Mouse (Mus musculus): Measurements from ENCODE around the gene Alk. TPM values are rescaled to one million over a fixed set of nuclear protein-coding genes. Genes with fewer than 3 reads are reported as not detected.

The Alk gene
- total and polyA plus RNA-seq, 2 experiments: not detected

- no peaks in the 10 kb centered on the region for H3K27me3 ChIP-seq (ENCODE audit: control insufficient read depth, insufficient read depth, low read length)
- H3K4me3 ChIP-seq (ENCODE audit: insufficient read depth, low read depth, low read length): no peak overlapping the region
- no peaks in the 10 kb centered on the region for H3K36me3 ChIP-seq (ENCODE audit: control insufficient read depth, insufficient read depth, low read length)
- H3K79me2 ChIP-seq (ENCODE audit: control insufficient read depth, insufficient read depth, low read length): no peaks in the 10 kb centered on the region
- TF ChIP-seq CTCF (IDR thresholded peaks at IDR 0.05; ENCODE audit: low read depth, low read length) (no peak), POLR2A (IDR thresholded peaks at IDR 0.05; ENCODE audit: extremely low read depth, insufficient read depth, low read length) (no peak)
- H3K27ac ChIP-seq (replicated peaks; ENCODE audit: insufficient read depth, low read depth, low read length): no peak overlapping the region
- DNase-seq (ENCODE audit: extremely low read depth, low read depth, low spot score): no peak
- H3K4me1 ChIP-seq (ENCODE audit: control insufficient read depth, insufficient read depth, low read length): no peaks in the 10 kb centered on the region
- no peak overlapping the region for H3K9ac ChIP-seq (ENCODE audit: low read depth, low read length)
- WGBS: 78% methylated on average over 5 of the region's 5 CpGs
These were observed 335.9 kb downstream of the Alk start for GRCm38 (mm10) chr17:72268529-72268928.

- WGBS: 88% methylated on average over 9 of the region's 9 CpGs
- Histone ChIP-seq H3K27me3 (ENCODE audit: control insufficient read depth, insufficient read depth, low read length) (no peaks in the 10 kb centered on the region), H3K36me3 (ENCODE audit: control insufficient read depth, insufficient read depth, low read length) (no peaks in the 10 kb centered on the region), H3K4me3 (ENCODE audit: insufficient read depth, low read depth, low read length) (no peak overlapping the region), H3K9ac (ENCODE audit: low read depth, low read length) (no peak overlapping the region), H3K27ac (replicated peaks; ENCODE audit: insufficient read depth, low read depth, low read length) (no peak overlapping the region), H3K4me1 (ENCODE audit: control insufficient read depth, insufficient read depth, low read length) (no peaks in the 10 kb centered on the region), H3K79me2 (ENCODE audit: control insufficient read depth, insufficient read depth, low read length) (no peaks in the 10 kb centered on the region)
- DNase-seq (ENCODE audit: extremely low read depth, low read depth, low spot score): no peak
- TF ChIP-seq CTCF (IDR thresholded peaks at IDR 0.05; ENCODE audit: low read depth, low read length) (no peak), POLR2A (IDR thresholded peaks at IDR 0.05; ENCODE audit: extremely low read depth, insufficient read depth, low read length) (no peak)
These were observed 339.0 kb downstream of the Alk start for GRCm38 (mm10) chr17:72265171-72266022.

- Histone ChIP-seq H3K4me1 (ENCODE audit: control insufficient read depth, insufficient read depth, low read length) (no peaks in the 10 kb centered on the region), H3K9ac (ENCODE audit: low read depth, low read length) (no peak overlapping the region), H3K36me3 (ENCODE audit: control insufficient read depth, insufficient read depth, low read length) (no peaks in the 10 kb centered on the region), H3K4me3 (ENCODE audit: insufficient read depth, low read depth, low read length) (no peak overlapping the region), H3K27me3 (ENCODE audit: control insufficient read depth, insufficient read depth, low read length) (no peaks in the 10 kb centered on the region), H3K79me2 (ENCODE audit: control insufficient read depth, insufficient read depth, low read length) (no peaks in the 10 kb centered on the region), H3K27ac (replicated peaks; ENCODE audit: insufficient read depth, low read depth, low read length) (no peak overlapping the region)
- WGBS: 76% methylated on average over 5 of the region's 5 CpGs
- no peak for TF ChIP-seq CTCF (IDR thresholded peaks at IDR 0.05; ENCODE audit: low read depth, low read length)
- no peak for TF ChIP-seq POLR2A (IDR thresholded peaks at IDR 0.05; ENCODE audit: extremely low read depth, insufficient read depth, low read length)
- DNase-seq (ENCODE audit: extremely low read depth, low read depth, low spot score): no peak
These were observed 351.0 kb downstream of the Alk start for GRCm38 (mm10) chr17:72253411-72253810.

GRCm38 (mm10) chr17:72251554-72251953, 352.9 kb downstream of the Alk start:
- 77% methylated on average over 4 of the region's 4 CpGs for WGBS
- Histone ChIP-seq H3K27me3 (ENCODE audit: control insufficient read depth, insufficient read depth, low read length) (no peaks in the 10 kb centered on the region), H3K9ac (ENCODE audit: low read depth, low read length) (no peak overlapping the region), H3K27ac (replicated peaks; ENCODE audit: insufficient read depth, low read depth, low read length) (no peak overlapping the region), H3K4me3 (ENCODE audit: insufficient read depth, low read depth, low read length) (no peak overlapping the region), H3K36me3 (ENCODE audit: control insufficient read depth, insufficient read depth, low read length) (no peaks in the 10 kb centered on the region), H3K79me2 (ENCODE audit: control insufficient read depth, insufficient read depth, low read length) (no peaks in the 10 kb centered on the region), H3K4me1 (ENCODE audit: control insufficient read depth, insufficient read depth, low read length) (no peaks in the 10 kb centered on the region)
- no peak for DNase-seq (ENCODE audit: extremely low read depth, low read depth, low spot score)
- no peak for TF ChIP-seq CTCF (IDR thresholded peaks at IDR 0.05; ENCODE audit: low read depth, low read length)
- no peak for TF ChIP-seq POLR2A (IDR thresholded peaks at IDR 0.05; ENCODE audit: extremely low read depth, insufficient read depth, low read length)

GRCm38 (mm10) chr17:72250482-72251405, 353.7 kb downstream of the Alk start:
- DNase-seq (ENCODE audit: extremely low read depth, low read depth, low spot score): no peak
- Histone ChIP-seq H3K36me3 (ENCODE audit: control insufficient read depth, insufficient read depth, low read length) (no peaks in the 10 kb centered on the region), H3K4me3 (ENCODE audit: insufficient read depth, low read depth, low read length) (no peak overlapping the region), H3K79me2 (ENCODE audit: control insufficient read depth, insufficient read depth, low read length) (no peaks in the 10 kb centered on the region), H3K27ac (replicated peaks; ENCODE audit: insufficient read depth, low read depth, low read length) (no peak overlapping the region), H3K9ac (ENCODE audit: low read depth, low read length) (no peak overlapping the region), H3K27me3 (ENCODE audit: control insufficient read depth, insufficient read depth, low read length) (no peaks in the 10 kb centered on the region), H3K4me1 (ENCODE audit: control insufficient read depth, insufficient read depth, low read length) (no peaks in the 10 kb centered on the region)
- TF ChIP-seq CTCF (IDR thresholded peaks at IDR 0.05; ENCODE audit: low read depth, low read length): no peak
- 73% methylated on average over 7 of the region's 7 CpGs for WGBS
